Mouse (Mus musculus): ENCODE results near the gene Tmc8. TPM values are rescaled to one million over a fixed set of nuclear protein-coding genes. Genes with fewer than 3 reads are reported as not detected.

Tmc8 gene
- total RNA-seq, 1 experiment from 2014 or later: 1.6 TPM

Other genes starting within 250 kb of the Tmc8 start
- 17.7 and 22.4 TPM in 2 replicates for gene Tnrc6c, start 127.8 kb upstream of the Tmc8 start, total RNA-seq (2017)
- 11.4 and 40.7 TPM in 2 replicates for gene Tmc6, start 122 bp downstream of the Tmc8 start, total RNA-seq (2017)
- 0.69 TPM in 1 of 2 replicates, not detected in the other for gene 6030468B19Rik, start 15.6 kb downstream of the Tmc8 start, total RNA-seq (2017)
- gene Gm20708, start 27.6 kb downstream of the Tmc8 start, total RNA-seq (2017): 2.5 and 3.1 TPM in 2 replicates
- gene Syngr2, start 27.6 kb downstream of the Tmc8 start, total RNA-seq (2017): 93.0 and 96.3 TPM in 2 replicates
- 0.27 TPM in 1 of 2 replicates, not detected in the other for gene Afmid, start 43.8 kb downstream of the Tmc8 start, total RNA-seq (2017)
- 61.6 and 75.3 TPM in 2 replicates for gene Tk1, start 44.0 kb downstream of the Tmc8 start, total RNA-seq (2017)
- 192 and 193 TPM in 2 replicates for gene Birc5, start 67.2 kb downstream of the Tmc8 start, total RNA-seq (2017)
- not detected in 2 replicates for gene Tmem235, start 78.7 kb downstream of the Tmc8 start, total RNA-seq (2017)
- 5.4 and 6.0 TPM in 2 replicates for gene Tha1, start 91.4 kb downstream of the Tmc8 start, total RNA-seq (2017)
- gene Socs3, start 188.0 kb downstream of the Tmc8 start, total RNA-seq (2017): 8.3 and 10.4 TPM in 2 replicates
- gene Pgs1, start 204.2 kb downstream of the Tmc8 start, total RNA-seq (2017): 6.8 and 11.7 TPM in 2 replicates

Data from common myeloid progenitor, adult 5-6 weeks (primary cell).